Mouse (Mus musculus): ENCODE measurements at regions not wholly inside any gene's neighbourhood (a gene's known extent, or its start where the extent isn't known, plus 50 kb on each side); places are given as distances from the start of the nearest gene placed in this dataset.
A peak's percentile ranks its signal among the peaks of the same experiment; 100 is the strongest.

GRCm38 (mm10) chr10:126182386-126182785 is 216.4 kb downstream of the Lrig3 start:
- no peak for DNase-seq

GRCm38 (mm10) chr10:126183961-126184360 is 218.0 kb downstream of the Lrig3 start:
- DNase-seq = no peak

- DNase-seq = peak; percentile 75
Observed at GRCm38 (mm10) chr10:126185410-126185809, 219.4 kb downstream of the Lrig3 start.

GRCm38 (mm10) chr10:126186086-126186485 is 220.1 kb downstream of the Lrig3 start:
- DNase-seq = no peak

GRCm38 (mm10) chr10:126189001-126189400 is 223.0 kb downstream of the Lrig3 start:
- DNase-seq = no peak

Data from layer of hippocampus, adult 9-11 months (tissue).